Mouse (Mus musculus) embryonic facial prominence, embryonic 12.5 days (tissue): ENCODE results near the gene Unk. TPM values are rescaled to one million over a fixed set of nuclear protein-coding genes. Genes with fewer than 3 reads are reported as not detected.

Experiments used
- ATAC-seq: fragments of 200-750 bp; cut with Nextera tagmentation; 2 replicates; pipeline ENCODE4 v1.8.0; 2017; ENCODE audit not compliant: insufficient number of reproducible peaks, insufficient read depth, low FRiP score, low TSS enrichment
- H3K27ac ChIP-seq: fragments of 300-500 bp; sonication (generic); 2 replicates; pipeline ENCODE4 v1.5.1; 2016; ENCODE audit warnings: mild to moderate bottlenecking
- H3K27me3 ChIP-seq: fragments of 300-500 bp; sonication (generic); 2 replicates; pipeline ENCODE4 v1.6.1; 2016; ENCODE audit warnings: mild to moderate bottlenecking, moderate library complexity
- H3K36me3 ChIP-seq: fragments of 300-500 bp; sonication (generic); 2 replicates; pipeline ENCODE4 v1.6.1; 2016; ENCODE audit warnings: mild to moderate bottlenecking
- H3K4me1 ChIP-seq: fragments of 300-500 bp; sonication (generic); 2 replicates; pipeline ENCODE4 v1.6.1; 2016
- H3K4me2 ChIP-seq: fragments of 300-500 bp; sonication (generic); replicated peaks from 2 replicates; pipeline ENCODE4 v1.6.1; 2016; ENCODE audit warnings: mild to moderate bottlenecking, moderate library complexity
- H3K4me3 ChIP-seq: fragments of 300-500 bp; sonication (generic); 2 replicates; pipeline ENCODE4 v1.5.1; 2016; ENCODE audit warnings: mild to moderate bottlenecking
- H3K9ac ChIP-seq: fragments of 300-500 bp; sonication (generic); 2 replicates; pipeline ENCODE4 v1.6.1; 2016; ENCODE audit warnings: mild to moderate bottlenecking, moderate library complexity
- H3K9me3 ChIP-seq: fragments of 300-500 bp; sonication (generic); 2 replicates; pipeline ENCODE4 v1.6.1; 2016; ENCODE audit warnings: mild to moderate bottlenecking, moderate library complexity
- WGBS: fragments of 180-500 bp; shearing (Covaris S2); methylation state at CpG from one replicate; pipeline ENCODE4 v1.1.7; 2016; 5-methylcytosine and 5-hydroxymethylcytosine counted together
- polyA plus RNA-seq: library from polyadenylated mRNA; unstranded; fragments of >200 nt; fragmentation: Nextera tagmentation; extraction: Ambion mirVana; gene quantifications from 2 replicates; pipeline ENCODE4 v1.2.1, GENCODE M21; 2016

Unk gene
- polyA plus RNA-seq, 1 experiment from 2014 or later, result 44.1 TPM

DNA sequence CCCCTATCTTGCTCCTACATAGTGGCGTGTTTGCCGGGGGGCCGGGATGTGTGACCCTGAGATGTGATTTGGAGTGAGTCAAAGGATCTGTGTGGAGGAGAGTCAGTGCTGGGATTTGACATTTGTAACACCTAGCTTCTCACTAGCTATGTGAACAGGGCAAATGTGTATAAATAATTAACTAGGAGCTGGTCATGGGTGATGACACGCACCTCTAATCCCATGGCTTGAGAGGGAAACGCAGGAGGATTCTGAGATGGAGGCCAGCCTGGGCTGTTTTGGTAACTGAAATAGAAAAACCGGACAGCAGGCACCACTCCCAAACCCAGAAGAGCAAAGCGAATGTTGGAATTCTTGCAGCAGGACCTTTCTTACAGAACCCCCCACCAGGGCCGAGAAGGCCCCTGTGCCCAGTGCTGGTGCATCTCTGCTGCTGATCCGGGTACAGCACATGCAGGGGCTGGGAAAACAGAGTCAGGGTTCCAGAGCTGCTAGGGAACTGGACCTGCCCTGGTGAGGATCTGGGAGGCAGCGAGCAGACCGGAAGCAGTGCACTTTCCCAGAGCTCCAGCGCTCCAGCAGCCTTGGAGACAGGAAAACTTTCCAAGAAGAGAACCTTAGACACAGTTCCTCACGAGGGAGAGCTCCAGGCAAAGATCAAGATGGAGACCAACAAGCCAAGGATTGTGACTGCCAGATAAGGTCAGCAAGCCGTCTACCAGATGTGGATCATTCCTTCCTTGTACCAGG is 68.8 kb downstream of the Unk start:
- Histone ChIP-seq H3K27ac (no peak overlapping the region), H3K9ac (no peak overlapping the region), H3K9me3 (peaks cover 3% of the 10 kb centered on the region; the same call in 1 of the 2 replicates), H3K4me3 (no peak overlapping the region), H3K36me3 (no peaks in the 10 kb centered on the region), H3K27me3 (no peaks in the 10 kb centered on the region), H3K4me1 (peaks cover 30% of the 10 kb centered on the region), H3K4me2 (no peak overlapping the region)
- no peak for ATAC-seq
- 70% methylated on average over 14 of the region's 14 CpGs for WGBS

DNA sequence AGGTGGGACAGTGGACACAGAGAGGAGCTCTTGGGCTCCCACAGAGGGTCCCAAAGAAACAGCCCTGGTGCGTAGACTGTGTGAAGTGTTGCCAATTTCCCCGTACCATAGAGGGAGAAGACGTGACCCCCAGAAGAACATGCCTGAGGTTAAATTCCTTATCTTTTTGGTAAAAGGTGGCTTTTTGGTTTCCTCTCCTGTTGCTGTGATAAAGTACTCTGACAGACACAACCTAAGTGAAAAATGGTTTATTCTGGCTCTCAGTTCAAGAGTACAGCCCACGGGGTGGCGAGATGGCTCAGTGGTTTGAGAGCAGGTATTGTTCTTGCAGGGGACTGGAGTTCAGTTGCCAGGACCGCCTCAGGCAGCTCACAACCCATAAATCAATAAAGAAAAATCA is 69.3 kb downstream of the Unk start:
- no peaks in the 10 kb centered on the region for H3K27me3 ChIP-seq
- WGBS, result 86% methylated on average over 6 of the region's 6 CpGs
- no peak overlapping the region for H3K9ac ChIP-seq
- H3K4me2 ChIP-seq, result no peak overlapping the region
- no peak overlapping the region for H3K4me3 ChIP-seq
- H3K27ac ChIP-seq, result no peak overlapping the region
- ATAC-seq, result no peak
- H3K9me3 ChIP-seq, result peaks cover 3% of the 10 kb centered on the region; the same call in 1 of the 2 replicates
- peaks cover 36% of the 10 kb centered on the region for H3K4me1 ChIP-seq
- H3K36me3 ChIP-seq, result no peaks in the 10 kb centered on the region

DNA sequence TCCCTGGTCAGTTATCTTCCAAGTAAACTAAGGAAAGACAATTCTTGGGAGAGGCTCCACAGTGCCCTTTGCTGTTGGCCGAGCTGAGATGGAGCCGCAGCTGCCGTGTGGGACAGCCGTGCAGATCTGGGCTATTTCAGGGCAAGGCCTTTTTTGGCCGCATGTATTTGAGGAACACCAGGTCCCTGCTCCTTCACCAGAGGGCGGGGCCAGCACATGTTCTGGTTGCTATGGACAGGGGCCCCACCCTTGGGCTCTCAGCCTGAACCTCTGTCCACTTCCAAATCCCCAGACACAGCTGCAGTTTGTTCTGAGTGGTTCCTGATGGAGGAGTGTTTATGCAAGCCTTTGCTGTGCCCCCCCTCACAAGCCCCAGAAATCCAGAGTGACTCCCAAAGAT is 70.3 kb downstream of the Unk start:
- WGBS, result 77% methylated on average over 6 of the region's 6 CpGs
- H3K27ac ChIP-seq, result no peak overlapping the region

DNA sequence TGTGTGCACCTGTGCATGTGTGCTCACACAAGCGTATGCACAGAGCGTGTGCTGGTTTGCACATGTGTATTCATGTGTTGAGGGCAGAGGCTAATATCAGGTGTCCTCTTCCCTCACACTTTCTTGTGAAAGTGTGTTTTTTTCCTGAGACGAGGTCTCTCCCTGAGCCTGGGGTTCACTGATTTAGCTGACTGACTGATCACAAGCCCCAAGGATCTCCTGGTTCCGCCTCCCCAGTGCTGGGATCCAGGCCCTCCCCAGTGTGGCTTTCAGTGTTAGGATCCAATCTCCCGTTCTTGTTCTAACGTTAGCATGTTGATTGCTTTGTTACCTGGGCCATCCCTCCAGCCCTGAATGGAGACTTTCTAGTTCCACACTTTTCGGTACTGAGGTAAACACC is 70.7 kb downstream of the Unk start:
- 81% methylated on average over 7 of the region's 7 CpGs for WGBS
- Histone ChIP-seq H3K4me1 (peaks cover 39% of the 10 kb centered on the region), H3K36me3 (no peaks in the 10 kb centered on the region), H3K4me3 (no peak overlapping the region), H3K27ac (no peak overlapping the region), H3K9ac (no peak overlapping the region), H3K27me3 (peaks cover 6% of the 10 kb centered on the region; the same call in 1 of the 2 replicates), H3K9me3 (peaks cover 3% of the 10 kb centered on the region; the same call in 1 of the 2 replicates), H3K4me2 (no peak overlapping the region)
- no peak for ATAC-seq

More for the DNA sequence above, 70.3 kb downstream of the Unk start:
- ATAC-seq, result no peak
- Histone ChIP-seq H3K9me3 (peaks cover 3% of the 10 kb centered on the region; the same call in 1 of the 2 replicates), H3K9ac (no peak overlapping the region), H3K4me1 (peaks cover 37% of the 10 kb centered on the region), H3K27me3 (0 out of 2 replicates have a peak, but pooled peaks cover 2% of the 10 kb centered on the region), H3K4me2 (no peak overlapping the region), H3K36me3 (no peaks in the 10 kb centered on the region), H3K4me3 (no peak overlapping the region)

DNA sequence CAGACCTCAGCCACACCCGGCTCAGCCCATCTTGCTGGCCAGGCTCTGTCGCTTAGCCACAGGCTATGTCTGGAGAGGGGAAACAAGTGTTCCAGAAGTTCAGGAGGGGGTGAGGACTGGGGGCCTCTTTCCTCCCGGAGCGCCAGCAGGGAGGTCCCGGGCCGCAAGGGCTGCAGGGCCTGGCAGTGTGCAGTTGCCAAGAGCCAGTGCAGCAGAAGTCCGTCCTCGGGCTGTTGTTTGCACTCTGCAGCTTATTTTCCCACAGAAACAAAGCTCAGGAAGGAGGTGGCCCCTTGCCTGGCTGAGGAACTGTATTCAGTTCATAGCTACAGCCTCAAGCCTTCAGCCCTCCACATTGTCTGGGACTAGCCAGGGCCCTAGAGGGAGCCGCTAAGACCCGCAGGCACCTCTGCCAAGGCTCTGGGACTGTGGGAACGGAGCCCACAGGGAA is 71.8 kb downstream of the Unk start:
- Histone ChIP-seq H3K4me2 (peak overlapping the region; percentile 13; the same call in 1 of the 2 replicates), H3K9ac (0 out of 2 replicates have a peak overlapping the region, but pooled peaks have one; percentile 21), H3K27ac (peak overlapping the region; percentile 77), H3K27me3 (peaks cover 17% of the 10 kb centered on the region), H3K4me1 (peaks cover 50% of the 10 kb centered on the region), H3K36me3 (no peaks in the 10 kb centered on the region), H3K9me3 (no peaks in the 10 kb centered on the region), H3K4me3 (no peak overlapping the region)
- WGBS, result 19% methylated on average over 11 of the region's 11 CpGs
- ATAC-seq, result peak; percentile 22; the same call in 1 of the 2 replicates

DNA sequence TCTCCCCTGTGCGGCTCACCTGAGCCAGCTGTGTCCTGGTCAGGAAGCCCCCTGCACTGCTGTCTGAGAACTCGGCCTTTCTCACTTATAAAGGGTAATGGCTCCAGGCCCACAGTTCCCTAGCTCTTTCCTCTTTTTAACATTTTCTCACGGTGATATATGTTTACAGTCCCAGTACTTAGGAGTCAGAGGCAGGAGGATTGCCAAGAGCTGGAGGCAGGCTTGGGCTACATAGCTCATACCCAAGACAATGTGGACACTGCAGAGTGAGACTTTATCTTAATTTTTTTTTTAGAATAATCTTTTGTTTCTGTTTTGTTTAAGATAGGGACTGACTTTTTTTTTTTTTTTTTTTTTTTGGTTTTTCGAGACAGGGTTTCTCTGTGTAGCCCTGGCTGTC is 72.3 kb downstream of the Unk start:
- H3K36me3 ChIP-seq, result no peaks in the 10 kb centered on the region
- no peaks in the 10 kb centered on the region for H3K9me3 ChIP-seq
- H3K4me3 ChIP-seq, result no peak overlapping the region
- peaks cover 53% of the 10 kb centered on the region for H3K4me1 ChIP-seq
- no peak overlapping the region for H3K9ac ChIP-seq
- H3K4me2 ChIP-seq, result no peak overlapping the region; the same call in 1 of the 2 replicates
- H3K27me3 ChIP-seq, result peaks cover 22% of the 10 kb centered on the region
- no peak for ATAC-seq
- H3K27ac ChIP-seq, result peak overlapping the region; percentile 77
- WGBS, result 57% methylated on average over 3 of the region's 4 CpGs

DNA sequence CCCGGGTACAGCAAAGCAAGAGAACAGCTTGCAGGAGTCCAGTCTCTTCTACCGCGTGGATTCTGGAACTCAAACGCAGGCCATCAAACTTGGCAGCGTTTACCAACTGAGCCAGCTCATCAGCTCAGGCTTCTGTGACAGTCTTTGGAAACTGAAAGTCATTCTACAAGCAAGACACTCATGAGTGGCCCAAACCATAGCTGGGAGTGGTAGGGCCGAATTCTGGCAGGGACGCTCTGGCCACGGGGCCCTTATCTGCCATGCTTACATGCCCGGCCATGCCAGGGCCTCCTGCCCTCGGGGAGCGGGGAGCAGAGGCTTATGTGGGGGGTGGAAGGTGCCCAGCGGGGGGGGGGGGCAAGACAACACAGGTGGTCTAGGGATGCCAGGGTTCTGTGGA is 73.5 kb downstream of the Unk start:
- no peak for ATAC-seq
- 75% methylated on average over 12 of the region's 12 CpGs for WGBS
- peaks cover 33% of the 10 kb centered on the region for H3K27me3 ChIP-seq

DNA sequence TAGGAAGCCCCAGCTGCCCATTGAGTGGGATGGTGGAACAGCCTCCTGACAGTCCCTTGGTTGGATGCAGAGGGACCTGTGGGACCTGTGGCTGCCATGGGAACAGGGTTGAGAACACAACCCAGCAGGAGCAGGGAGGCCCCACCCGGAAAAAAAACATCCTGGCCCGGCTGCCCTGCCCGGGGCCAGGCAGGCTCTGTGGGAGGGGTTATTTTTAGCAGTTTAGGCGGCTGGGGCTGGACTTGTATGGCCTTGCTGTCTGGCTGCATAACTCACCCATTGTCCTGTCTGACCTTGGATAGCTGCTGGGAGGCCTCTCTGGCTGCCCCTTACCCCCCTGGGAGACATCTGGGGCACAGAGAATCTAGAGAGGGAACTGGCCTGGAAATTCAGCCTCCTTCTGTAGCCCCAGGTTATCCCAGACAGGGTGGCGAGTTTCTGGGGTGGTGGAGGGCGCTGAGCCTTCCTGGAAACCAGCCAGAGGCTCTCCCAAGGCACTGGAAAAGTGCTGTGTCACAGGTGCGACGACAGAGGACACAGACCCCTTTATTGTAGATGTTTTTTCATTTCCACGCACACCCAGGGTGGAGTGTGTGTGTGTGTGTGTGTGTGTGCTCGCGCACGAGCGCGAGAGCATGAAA is 74.0 kb downstream of the Unk start:
- peak overlapping the region; percentile 19; the same call in 1 of the 2 replicates for H3K9ac ChIP-seq
- H3K4me3 ChIP-seq, result no peak overlapping the region
- H3K27me3 ChIP-seq, result peaks cover 39% of the 10 kb centered on the region
- H3K36me3 ChIP-seq, result no peaks in the 10 kb centered on the region
- no peaks in the 10 kb centered on the region for H3K9me3 ChIP-seq
- H3K4me1 ChIP-seq, result peaks cover 64% of the 10 kb centered on the region
- H3K4me2 ChIP-seq, result no peak overlapping the region
- ATAC-seq, result peak; percentile 32; the same call in 1 of the 2 replicates
- peak overlapping the region; percentile 67 for H3K27ac ChIP-seq
- WGBS, result 31% methylated on average over 14 of the region's 14 CpGs

More for the DNA sequence above, 73.5 kb downstream of the Unk start:
- no peak overlapping the region for H3K9ac ChIP-seq
- no peak overlapping the region for H3K4me2 ChIP-seq
- H3K4me1 ChIP-seq, result peaks cover 62% of the 10 kb centered on the region
- no peaks in the 10 kb centered on the region for H3K9me3 ChIP-seq
- no peak overlapping the region for H3K4me3 ChIP-seq
- 0 out of 2 replicates have a peak overlapping the region, but pooled peaks have one; percentile 67 for H3K27ac ChIP-seq
- no peaks in the 10 kb centered on the region for H3K36me3 ChIP-seq

DNA sequence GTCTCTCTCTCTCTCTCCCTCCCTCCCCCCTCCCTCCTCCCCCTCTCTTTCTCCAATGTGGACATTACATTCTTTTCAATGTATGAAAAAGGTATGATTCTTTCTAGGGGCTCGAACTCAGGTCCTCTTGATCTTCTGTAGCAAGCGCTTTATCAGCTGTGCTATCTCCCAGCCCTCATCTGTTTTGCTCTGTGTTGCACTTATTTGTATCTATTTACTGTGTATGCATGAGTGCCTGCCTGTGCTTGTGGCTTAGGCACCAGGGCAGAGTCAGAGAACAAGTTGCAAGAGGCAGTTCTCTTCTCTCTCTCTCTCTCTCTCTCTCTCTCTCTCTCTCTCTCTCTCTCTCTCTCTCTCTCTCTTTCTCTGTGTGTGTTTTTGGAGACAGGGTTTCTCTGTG is 74.9 kb downstream of the Unk start:
- 87% methylated on average over 2 of the region's 2 CpGs for WGBS
- H3K27me3 ChIP-seq, result peaks cover 48% of the 10 kb centered on the region

DNA sequence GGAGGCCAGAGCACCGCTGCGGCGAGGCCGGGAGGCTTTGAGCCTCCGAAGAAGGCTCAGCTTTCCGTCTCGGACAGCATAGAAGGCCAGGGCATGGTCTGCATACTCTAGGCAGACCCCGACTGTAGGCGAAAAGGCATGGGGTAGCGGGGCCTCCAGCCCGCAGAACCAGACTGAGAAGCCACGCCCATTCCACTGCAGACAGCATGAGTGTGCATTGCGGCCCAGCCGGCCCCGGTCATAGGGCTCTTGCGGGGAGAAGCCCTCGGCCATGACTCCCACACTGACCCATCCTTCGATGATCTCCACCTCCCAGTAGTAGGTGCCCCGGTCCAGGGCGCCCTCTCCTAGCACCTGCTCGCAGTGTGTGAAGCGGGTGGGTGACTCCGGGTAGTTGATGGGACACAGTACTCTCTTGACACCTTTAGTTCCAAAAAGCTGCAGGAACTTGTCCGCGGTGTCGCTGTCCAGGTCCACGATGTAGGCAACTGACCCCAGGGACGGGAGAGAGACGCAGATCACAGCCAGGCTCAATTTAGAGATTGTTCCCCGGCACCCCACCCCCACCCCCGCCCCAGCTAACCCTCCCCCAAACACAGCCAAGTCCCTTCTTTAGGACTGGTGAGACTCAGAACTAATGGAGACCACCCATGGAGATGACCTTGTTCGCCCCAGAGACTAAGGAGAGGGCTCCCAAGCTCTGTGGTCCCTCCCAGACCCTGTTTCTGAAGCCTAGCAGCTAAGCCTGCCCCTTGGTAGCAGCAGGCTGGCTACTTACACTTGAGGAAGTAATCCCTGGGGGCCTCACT is 76.2 kb downstream of the Unk start:
- Histone ChIP-seq H3K27me3 (peaks cover 61% of the 10 kb centered on the region), H3K4me1 (peaks cover 67% of the 10 kb centered on the region), H3K4me3 (no peak overlapping the region), H3K9ac (peak overlapping the region; percentile 33; the same call in 1 of the 2 replicates), H3K36me3 (no peaks in the 10 kb centered on the region), H3K9me3 (no peaks in the 10 kb centered on the region), H3K4me2 (peak overlapping the region; percentile 38), H3K27ac (no peak overlapping the region)
- 17% methylated on average over 32 of the region's 32 CpGs for WGBS
- ATAC-seq, result no peak

More for the DNA sequence above, 74.9 kb downstream of the Unk start:
- H3K4me3 ChIP-seq, result no peak overlapping the region
- H3K36me3 ChIP-seq, result no peaks in the 10 kb centered on the region
- H3K4me2 ChIP-seq, result no peak overlapping the region
- H3K9me3 ChIP-seq, result no peaks in the 10 kb centered on the region
- H3K4me1 ChIP-seq, result peaks cover 71% of the 10 kb centered on the region
- no peak for ATAC-seq
- H3K9ac ChIP-seq, result no peak overlapping the region
- H3K27ac ChIP-seq, result no peak overlapping the region
